Mouse (Mus musculus): ENCODE data around the gene Tmem87a. TPM values are rescaled to one million over a fixed set of nuclear protein-coding genes. Genes with fewer than 3 reads are reported as not detected.
A peak's percentile ranks its signal among the peaks of the same experiment; 100 is the strongest.

Tmem87a gene
- total RNA-seq (2014; fragmentation: Nextera tagmentation) (19.6 and 22.6 TPM in 2 replicates), total RNA-seq (2017) (36.8 and 44.1 TPM in 2 replicates), polyA plus RNA-seq (2012) (0.76 and 0.88 TPM in 2 replicates)

GRCm38 (mm10) chr2:120403986-120404822, at the start of gene Tmem87a:
TSS of gene Tmem87a (minus strand) at chr2:120404113.
- ATAC-seq (ENCODE audit: extremely low read depth, insufficient number of reproducible peaks, low FRiP score, poor library complexity, severe bottlenecking) (peak; percentile 93), DNase-seq (ENCODE audit: low spot score) (peak; percentile 62)
- TF ChIP-seq GATA1 (IDR thresholded peaks at IDR 0.05; ENCODE audit: borderline replicate concordance, low read length) (no peak), TAL1 (conservative IDR thresholded peaks at IDR 0.05; ENCODE audit: low read depth, low read length) (no peak), POLR2AphosphoS5 (IDR thresholded peaks at IDR 0.05; ENCODE audit: insufficient replicate concordance, low read depth, low read length) (no peak; the same call in 1 of the 2 replicates), CTCF (IDR thresholded peaks at IDR 0.05; ENCODE audit: low read depth, low read length) (no peak), GATA2 (IDR thresholded peaks at IDR 0.05; ENCODE audit: borderline replicate concordance, low read depth, low read length) (no peak)
- H3K36me3 ChIP-seq (replicated peaks), result peaks cover 18% of the 10 kb centered on the region
- peaks cover 17% of the 10 kb centered on the region for H3K4me1 ChIP-seq (ENCODE audit: insufficient read depth, low read depth, low read length)
- H3K4me3 ChIP-seq (ENCODE audit: low read depth, low read length), result peak within 1 kb of the TSS; percentile 79
- H3K9me3 ChIP-seq (replicated peaks), result no peaks in the 10 kb centered on the region
- H3K27me3 ChIP-seq (ENCODE audit: insufficient read depth, low read length), result no peaks in the 10 kb centered on the region

- no peak for TF ChIP-seq GATA1 (IDR thresholded peaks at IDR 0.05; ENCODE audit: borderline replicate concordance, low read length)
- no peak for TF ChIP-seq GATA2 (IDR thresholded peaks at IDR 0.05; ENCODE audit: borderline replicate concordance, low read depth, low read length)
- TF ChIP-seq TAL1 (conservative IDR thresholded peaks at IDR 0.05; ENCODE audit: low read depth, low read length), result no peak
- no peak for TF ChIP-seq POLR2AphosphoS5 (IDR thresholded peaks at IDR 0.05; ENCODE audit: insufficient replicate concordance, low read depth, low read length)
- TF ChIP-seq CTCF (IDR thresholded peaks at IDR 0.05; ENCODE audit: low read depth, low read length), result no peak
- H3K27me3 ChIP-seq (ENCODE audit: insufficient read depth, low read length), result peaks cover 6% of the 10 kb centered on the region; the same call in 1 of the 2 replicates
- no peak overlapping the region for H3K4me3 ChIP-seq (ENCODE audit: low read depth, low read length)
- H3K9me3 ChIP-seq (replicated peaks), result no peaks in the 10 kb centered on the region
- no peak for ATAC-seq (ENCODE audit: extremely low read depth, insufficient number of reproducible peaks, low FRiP score, poor library complexity, severe bottlenecking)
- no peaks in the 10 kb centered on the region for H3K36me3 ChIP-seq (replicated peaks)
- no peaks in the 10 kb centered on the region for H3K4me1 ChIP-seq (ENCODE audit: insufficient read depth, low read depth, low read length)
- no peak for DNase-seq (ENCODE audit: low spot score)
These were observed 48.7 kb upstream of the Tmem87a start for GRCm38 (mm10) chr2:120452600-120452999.

- Histone ChIP-seq H3K27me3 (ENCODE audit: insufficient read depth, low read length) (peaks cover 6% of the 10 kb centered on the region; the same call in 1 of the 2 replicates), H3K9me3 (replicated peaks) (no peaks in the 10 kb centered on the region), H3K4me3 (ENCODE audit: low read depth, low read length) (no peak overlapping the region), H3K36me3 (replicated peaks) (no peaks in the 10 kb centered on the region), H3K4me1 (ENCODE audit: insufficient read depth, low read depth, low read length) (no peaks in the 10 kb centered on the region)
- DNase-seq (ENCODE audit: low spot score) (no peak), ATAC-seq (ENCODE audit: extremely low read depth, insufficient number of reproducible peaks, low FRiP score, poor library complexity, severe bottlenecking) (no peak)
- no peak for TF ChIP-seq POLR2AphosphoS5 (IDR thresholded peaks at IDR 0.05; ENCODE audit: insufficient replicate concordance, low read depth, low read length)
- no peak for TF ChIP-seq GATA1 (IDR thresholded peaks at IDR 0.05; ENCODE audit: borderline replicate concordance, low read length)
- TF ChIP-seq GATA2 (IDR thresholded peaks at IDR 0.05; ENCODE audit: borderline replicate concordance, low read depth, low read length), result no peak
- TF ChIP-seq TAL1 (conservative IDR thresholded peaks at IDR 0.05; ENCODE audit: low read depth, low read length), result no peak
- no peak for TF ChIP-seq CTCF (IDR thresholded peaks at IDR 0.05; ENCODE audit: low read depth, low read length)
These were observed 46.8 kb upstream of the Tmem87a start for GRCm38 (mm10) chr2:120450724-120451123.

GRCm38 (mm10) chr2:120447306-120447705, 43.4 kb upstream of the Tmem87a start:
- H3K27me3 ChIP-seq (ENCODE audit: insufficient read depth, low read length), result no peaks in the 10 kb centered on the region
- ATAC-seq (ENCODE audit: extremely low read depth, insufficient number of reproducible peaks, low FRiP score, poor library complexity, severe bottlenecking) (no peak), DNase-seq (ENCODE audit: low spot score) (no peak)
- no peaks in the 10 kb centered on the region for H3K9me3 ChIP-seq (replicated peaks)
- H3K4me1 ChIP-seq (ENCODE audit: insufficient read depth, low read depth, low read length), result no peaks in the 10 kb centered on the region
- TF ChIP-seq GATA2 (IDR thresholded peaks at IDR 0.05; ENCODE audit: borderline replicate concordance, low read depth, low read length), result no peak
- no peak for TF ChIP-seq TAL1 (conservative IDR thresholded peaks at IDR 0.05; ENCODE audit: low read depth, low read length)
- TF ChIP-seq POLR2AphosphoS5 (IDR thresholded peaks at IDR 0.05; ENCODE audit: insufficient replicate concordance, low read depth, low read length), result no peak
- no peak for TF ChIP-seq GATA1 (IDR thresholded peaks at IDR 0.05; ENCODE audit: borderline replicate concordance, low read length)
- no peak for TF ChIP-seq CTCF (IDR thresholded peaks at IDR 0.05; ENCODE audit: low read depth, low read length)
- H3K4me3 ChIP-seq (ENCODE audit: low read depth, low read length), result no peak overlapping the region
- H3K36me3 ChIP-seq (replicated peaks), result no peaks in the 10 kb centered on the region

- no peak for DNase-seq (ENCODE audit: low spot score)
- TF ChIP-seq TAL1 (conservative IDR thresholded peaks at IDR 0.05; ENCODE audit: low read depth, low read length) (no peak), GATA1 (IDR thresholded peaks at IDR 0.05; ENCODE audit: borderline replicate concordance, low read length) (no peak), GATA2 (IDR thresholded peaks at IDR 0.05; ENCODE audit: borderline replicate concordance, low read depth, low read length) (no peak), POLR2AphosphoS5 (IDR thresholded peaks at IDR 0.05; ENCODE audit: insufficient replicate concordance, low read depth, low read length) (no peak), CTCF (IDR thresholded peaks at IDR 0.05; ENCODE audit: low read depth, low read length) (no peak)
- Histone ChIP-seq H3K27me3 (ENCODE audit: insufficient read depth, low read length) (no peaks in the 10 kb centered on the region), H3K9me3 (replicated peaks) (no peaks in the 10 kb centered on the region), H3K4me1 (ENCODE audit: insufficient read depth, low read depth, low read length) (no peaks in the 10 kb centered on the region), H3K4me3 (ENCODE audit: low read depth, low read length) (no peak overlapping the region), H3K36me3 (replicated peaks) (no peaks in the 10 kb centered on the region)
- no peak for ATAC-seq (ENCODE audit: extremely low read depth, insufficient number of reproducible peaks, low FRiP score, poor library complexity, severe bottlenecking)
These were observed 42.5 kb upstream of the Tmem87a start for GRCm38 (mm10) chr2:120446373-120446772.

- Histone ChIP-seq H3K4me3 (ENCODE audit: low read depth, low read length) (no peak overlapping the region), H3K36me3 (replicated peaks) (no peaks in the 10 kb centered on the region), H3K4me1 (ENCODE audit: insufficient read depth, low read depth, low read length) (no peaks in the 10 kb centered on the region), H3K27me3 (ENCODE audit: insufficient read depth, low read length) (no peaks in the 10 kb centered on the region), H3K9me3 (replicated peaks) (no peaks in the 10 kb centered on the region)
- ATAC-seq (ENCODE audit: extremely low read depth, insufficient number of reproducible peaks, low FRiP score, poor library complexity, severe bottlenecking) (no peak), DNase-seq (ENCODE audit: low spot score) (no peak)
- TF ChIP-seq POLR2AphosphoS5 (IDR thresholded peaks at IDR 0.05; ENCODE audit: insufficient replicate concordance, low read depth, low read length), result no peak
These were observed 40.6 kb upstream of the Tmem87a start for GRCm38 (mm10) chr2:120444486-120444885.

Measured in G1E (cell line).